Mouse (Mus musculus) kidney, embryonic 16.5 days (tissue): ENCODE results near the gene Hmox1. TPM values are rescaled to one million over a fixed set of nuclear protein-coding genes. Genes with fewer than 3 reads are reported as not detected.

ENCODE experiments used
- ATAC-seq: fragments of 200-750 bp; cut with Nextera tagmentation; 2 replicates; pipeline ENCODE4 v1.8.0; 2017; ENCODE audit warnings: moderate TSS enrichment; ENCODE audit not compliant: low FRiP score, low TSS enrichment
- H3K27ac ChIP-seq: fragments of 300-500 bp; sonication (generic); 2 replicates; pipeline ENCODE4 v1.5.1; 2014; ENCODE audit warnings: low read length
- H3K27me3 ChIP-seq: fragments of 300-500 bp; sonication (generic); 2 replicates; pipeline ENCODE4 v1.6.1; 2014; ENCODE audit warnings: low read length, control low read depth, mixed read lengths; ENCODE audit not compliant: insufficient read depth
- H3K36me3 ChIP-seq: fragments of 300-500 bp; sonication (generic); 2 replicates; pipeline ENCODE4 v1.6.1; 2014; ENCODE audit warnings: low read length, control low read depth, mixed read lengths; ENCODE audit not compliant: insufficient read depth
- H3K4me1 ChIP-seq: fragments of 300-500 bp; sonication (generic); 2 replicates; pipeline ENCODE4 v1.6.1; 2014; ENCODE audit warnings: low read length, control low read depth, mixed read lengths; ENCODE audit not compliant: insufficient read depth
- H3K4me2 ChIP-seq: fragments of 300-500 bp; sonication (generic); replicated peaks from 2 replicates; pipeline ENCODE4 v1.6.1; 2014; ENCODE audit warnings: low read depth, low read length
- H3K4me3 ChIP-seq: fragments of 300-500 bp; sonication (generic); 2 replicates; pipeline ENCODE4 v1.5.1; 2014; ENCODE audit warnings: mild to moderate bottlenecking, low read length
- H3K9ac ChIP-seq: fragments of 300-500 bp; sonication (generic); replicated peaks from 2 replicates; pipeline ENCODE4 v1.6.1; 2014; ENCODE audit warnings: low read length
- H3K9me3 ChIP-seq: fragments of 300-500 bp; sonication (generic); 2 replicates; pipeline ENCODE4 v1.6.1; 2016; ENCODE audit warnings: low read length, control low read depth
- WGBS: fragments of 180-500 bp; shearing (Covaris S2); extraction: QIAGEN DNeasy Blood & Tissue Kit; methylation state at CpG from one replicate; pipeline ENCODE4 v1.1.7; 2014; 5-methylcytosine and 5-hydroxymethylcytosine counted together
- polyA plus RNA-seq: library from polyadenylated mRNA; unstranded; fragments of >200 nt; fragmentation: Nextera tagmentation; extraction: Ambion mirVana; gene quantifications from 2 replicates; pipeline ENCODE4 v1.2.1, GENCODE M21; 2015

Hmox1 gene
- polyA plus RNA-seq, 1 experiment from 2014 or later = 56.2 TPM

DNA sequence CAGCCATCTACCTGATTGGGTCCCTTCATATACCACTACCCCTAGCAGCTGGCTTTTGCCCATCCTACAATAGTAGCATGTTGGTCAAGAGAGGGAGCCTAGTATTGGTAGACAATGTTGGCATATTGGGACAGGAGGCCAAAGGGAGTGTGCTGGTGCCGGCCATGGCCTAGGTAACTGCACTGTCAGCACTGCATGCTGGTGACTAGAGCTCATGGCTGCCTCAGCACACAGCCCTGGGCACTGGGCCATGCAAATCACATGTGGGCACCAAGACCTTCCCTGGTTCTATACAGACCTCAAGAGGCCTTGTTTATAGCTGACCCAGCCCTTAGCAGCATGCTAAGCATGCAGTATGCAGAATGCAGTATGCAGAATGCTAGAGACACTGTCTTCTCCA, 23.1 kb upstream of the Hmox1 start:
- 76% methylated on average over 1 of the region's 1 CpGs for WGBS
- no peaks in the 10 kb centered on the region for H3K9me3 ChIP-seq

DNA sequence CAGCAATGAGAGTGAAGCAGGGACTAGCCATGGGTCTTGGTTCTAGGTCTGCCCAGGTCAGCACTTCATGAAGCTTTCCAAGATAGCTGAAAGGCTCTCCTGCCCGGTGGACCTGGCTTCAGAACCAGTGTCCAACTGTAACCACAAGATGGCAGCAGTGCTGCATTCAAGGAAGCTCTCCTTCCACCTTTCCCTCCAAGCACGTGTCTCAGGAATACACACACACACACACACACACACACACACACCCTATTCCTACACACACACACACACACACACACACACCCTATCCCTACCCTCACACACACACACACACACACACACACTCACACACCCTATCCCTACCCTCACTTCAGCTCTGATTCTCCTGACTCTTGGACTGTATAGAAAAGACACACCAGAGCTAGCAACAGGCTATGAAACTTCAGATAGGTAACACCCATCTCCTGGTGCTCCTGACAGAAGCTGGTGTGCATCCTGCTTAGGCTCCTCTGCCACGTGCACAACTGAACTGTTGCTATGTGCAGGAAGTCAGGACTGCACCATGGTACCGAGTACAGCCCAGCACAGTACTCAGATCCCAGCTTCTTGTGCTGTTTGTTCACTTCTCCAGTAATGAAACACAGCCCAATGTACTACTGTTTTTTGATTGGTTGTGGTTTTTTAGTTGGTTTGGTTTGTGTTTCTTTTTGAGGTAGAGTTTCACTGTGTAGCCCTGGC, 21.6 kb upstream of the Hmox1 start:
- peak; percentile 79 for ATAC-seq
- 29% methylated on average over 4 of the region's 4 CpGs for WGBS
- Histone ChIP-seq H3K36me3 (0 out of 2 replicates have a peak, but pooled peaks cover 5% of the 10 kb centered on the region), H3K27me3 (no peaks in the 10 kb centered on the region), H3K27ac (no peak overlapping the region), H3K9me3 (no peaks in the 10 kb centered on the region), H3K4me1 (no peaks in the 10 kb centered on the region), H3K4me2 (no peak overlapping the region), H3K9ac (no peak overlapping the region), H3K4me3 (no peak overlapping the region)

More for the DNA sequence above, 23.1 kb upstream of the Hmox1 start:
- no peaks in the 10 kb centered on the region for H3K4me1 ChIP-seq
- H3K9ac ChIP-seq = no peak overlapping the region
- ATAC-seq = peak; percentile 13; the same call in 1 of the 2 replicates
- H3K36me3 ChIP-seq = peaks cover 7% of the 10 kb centered on the region; the same call in 1 of the 2 replicates
- H3K4me2 ChIP-seq = no peak overlapping the region
- no peaks in the 10 kb centered on the region for H3K27me3 ChIP-seq
- H3K4me3 ChIP-seq = no peak overlapping the region
- no peak overlapping the region for H3K27ac ChIP-seq

DNA sequence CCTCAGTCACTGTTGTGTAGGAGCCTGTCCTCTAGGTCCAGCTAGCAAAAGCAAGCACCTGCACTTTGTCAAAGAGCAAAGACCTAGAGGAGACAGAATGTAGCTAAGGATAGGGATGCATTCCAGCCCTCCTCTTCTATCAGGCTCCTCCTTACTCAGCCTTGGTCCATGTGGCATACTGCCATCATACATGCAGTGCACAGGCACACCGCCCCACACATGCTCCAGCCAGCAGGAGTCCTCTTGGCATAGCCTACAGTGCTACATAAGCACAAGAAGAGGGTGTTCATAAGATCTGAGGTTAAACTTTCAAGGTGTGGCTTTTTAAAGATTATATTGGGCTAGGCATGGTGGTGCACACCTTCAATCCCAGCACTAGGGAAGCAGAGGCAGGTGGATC, 18.5 kb upstream of the Hmox1 start:
- H3K4me3 ChIP-seq = no peak overlapping the region
- H3K4me1 ChIP-seq = no peaks in the 10 kb centered on the region
- no peak overlapping the region for H3K4me2 ChIP-seq
- H3K9me3 ChIP-seq = no peaks in the 10 kb centered on the region
- no peak for ATAC-seq
- H3K36me3 ChIP-seq = no peaks in the 10 kb centered on the region
- H3K9ac ChIP-seq = no peak overlapping the region
- WGBS = 89% methylated on average over 1 of the region's 1 CpGs
- H3K27ac ChIP-seq = no peak overlapping the region
- H3K27me3 ChIP-seq = no peaks in the 10 kb centered on the region

DNA sequence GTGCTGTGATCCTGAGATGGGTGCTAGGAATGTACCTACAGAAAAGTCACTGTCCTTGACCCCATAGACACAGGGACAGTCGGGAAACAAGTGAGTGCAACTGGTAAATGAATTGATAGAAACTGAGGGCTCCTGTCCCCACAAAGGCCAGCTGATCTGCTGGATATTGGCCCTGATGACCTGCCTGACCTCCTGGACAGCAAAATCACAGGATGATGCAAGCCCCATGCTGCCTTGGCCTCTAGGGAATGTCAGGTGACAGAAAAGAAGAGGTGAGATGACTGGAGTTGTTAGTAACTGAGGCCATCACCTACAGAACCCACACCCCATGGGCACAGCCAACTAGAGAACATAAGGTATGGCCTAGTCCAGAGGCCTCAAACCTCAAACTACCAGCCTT, 15.2 kb upstream of the Hmox1 start:
- Histone ChIP-seq H3K4me1 (0 out of 2 replicates have a peak, but pooled peaks cover under 1% of the 10 kb centered on the region), H3K36me3 (no peaks in the 10 kb centered on the region), H3K9ac (no peak overlapping the region), H3K27me3 (no peaks in the 10 kb centered on the region), H3K9me3 (no peaks in the 10 kb centered on the region), H3K4me2 (no peak overlapping the region), H3K27ac (no peak overlapping the region), H3K4me3 (no peak overlapping the region)
- no peak for ATAC-seq
- 89% methylated on average over 1 of the region's 1 CpGs for WGBS

DNA sequence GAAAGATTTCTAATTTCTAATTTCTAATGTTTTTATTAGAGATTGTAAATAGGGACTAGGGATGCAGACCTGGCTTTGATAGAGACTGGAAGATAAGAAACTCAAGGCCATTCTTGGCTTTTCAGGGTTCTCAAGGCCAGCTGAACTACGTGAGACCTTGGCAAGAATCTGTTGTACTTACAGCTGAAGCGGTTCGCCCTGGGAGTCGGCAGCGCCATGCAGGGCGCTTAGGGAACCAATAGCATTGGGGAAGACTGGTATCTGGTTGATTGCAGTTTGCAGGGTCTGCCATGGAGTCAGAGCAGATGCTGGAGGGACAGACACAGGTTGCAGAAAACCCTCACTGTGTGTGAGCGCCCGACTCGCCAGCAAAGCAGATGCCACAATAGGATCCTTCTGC, 14.6 kb upstream of the Hmox1 start:
- Histone ChIP-seq H3K36me3 (no peaks in the 10 kb centered on the region), H3K9ac (no peak overlapping the region), H3K4me1 (0 out of 2 replicates have a peak, but pooled peaks cover 4% of the 10 kb centered on the region), H3K27me3 (no peaks in the 10 kb centered on the region), H3K9me3 (no peaks in the 10 kb centered on the region), H3K27ac (no peak overlapping the region), H3K4me3 (no peak overlapping the region), H3K4me2 (no peak overlapping the region)
- WGBS = 96% methylated on average over 9 of the region's 9 CpGs
- no peak for ATAC-seq

DNA sequence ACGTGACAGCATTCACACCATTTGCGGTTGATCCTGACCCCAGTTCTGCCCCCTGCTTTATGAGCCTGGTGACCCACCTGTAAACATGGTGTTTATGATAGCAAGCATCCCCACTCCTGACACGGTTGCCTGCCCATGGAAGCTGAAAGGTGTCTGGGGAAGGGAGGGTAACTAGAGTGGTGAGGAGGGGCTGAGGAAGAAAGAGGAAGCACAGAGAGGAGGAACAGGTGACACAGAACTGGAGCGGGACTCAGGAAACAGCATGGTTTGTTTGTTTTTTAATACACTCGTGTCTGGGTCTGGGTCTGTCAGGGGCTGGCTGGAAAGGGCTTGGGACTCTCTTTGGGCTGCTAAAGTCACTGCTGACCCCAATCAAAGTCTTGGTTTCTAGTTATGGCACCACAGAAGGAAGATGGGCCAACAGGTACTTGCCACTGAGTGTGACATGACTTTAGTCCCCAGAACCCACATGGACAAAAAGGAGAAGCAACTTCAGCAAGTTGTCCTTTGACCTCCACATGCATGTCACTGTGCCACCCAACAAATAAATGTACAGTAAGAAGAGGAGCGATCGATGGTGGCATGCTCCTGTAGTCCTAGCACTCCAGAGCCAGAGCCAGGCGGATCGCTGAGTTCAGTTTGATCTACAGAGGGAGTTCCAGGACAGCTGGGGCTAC, 11.9 kb upstream of the Hmox1 start:
- 60% methylated on average over 9 of the region's 9 CpGs for WGBS
- Histone ChIP-seq H3K36me3 (no peaks in the 10 kb centered on the region), H3K27ac (no peak overlapping the region), H3K4me1 (peaks cover 8% of the 10 kb centered on the region; the same call in 1 of the 2 replicates), H3K4me3 (no peak overlapping the region), H3K9ac (no peak overlapping the region), H3K9me3 (no peaks in the 10 kb centered on the region), H3K27me3 (no peaks in the 10 kb centered on the region), H3K4me2 (no peak overlapping the region)
- ATAC-seq = no peak

DNA sequence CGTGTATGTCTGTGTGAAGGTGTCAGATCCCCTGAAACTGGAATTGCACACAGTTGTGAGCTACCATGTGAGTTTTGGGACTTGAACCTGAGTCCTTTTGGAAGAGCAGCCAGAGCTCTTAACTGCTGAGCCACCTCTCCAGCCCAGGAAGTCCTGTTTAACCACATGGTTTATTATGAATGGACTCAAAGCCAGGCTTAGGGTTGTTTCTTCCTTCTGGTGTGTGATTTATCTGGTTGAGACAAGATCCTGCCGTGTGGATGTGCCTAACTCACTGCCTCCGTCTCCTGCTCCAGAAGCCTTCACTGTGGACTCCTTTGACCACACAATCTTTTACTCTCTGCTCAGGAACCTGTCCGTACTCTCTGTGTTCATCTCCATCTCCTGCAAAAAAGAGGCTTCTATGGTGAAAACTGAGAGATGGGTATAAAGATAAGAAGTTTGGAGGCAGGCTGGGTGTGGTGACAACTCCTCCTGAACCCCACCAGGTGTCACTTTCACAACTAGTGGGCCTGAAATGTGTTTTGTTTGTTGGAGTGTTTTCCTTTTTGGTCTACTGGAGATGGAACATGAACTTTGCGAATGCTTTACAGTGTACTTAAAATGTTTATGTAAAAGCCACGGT, 11.1 kb upstream of the Hmox1 start:
- Histone ChIP-seq H3K4me1 (peaks cover 8% of the 10 kb centered on the region; the same call in 1 of the 2 replicates), H3K4me3 (no peak overlapping the region), H3K27me3 (no peaks in the 10 kb centered on the region), H3K9ac (no peak overlapping the region), H3K27ac (no peak overlapping the region), H3K9me3 (no peaks in the 10 kb centered on the region), H3K4me2 (no peak overlapping the region), H3K36me3 (no peaks in the 10 kb centered on the region)
- ATAC-seq = no peak
- 70% methylated on average over 6 of the region's 6 CpGs for WGBS

DNA sequence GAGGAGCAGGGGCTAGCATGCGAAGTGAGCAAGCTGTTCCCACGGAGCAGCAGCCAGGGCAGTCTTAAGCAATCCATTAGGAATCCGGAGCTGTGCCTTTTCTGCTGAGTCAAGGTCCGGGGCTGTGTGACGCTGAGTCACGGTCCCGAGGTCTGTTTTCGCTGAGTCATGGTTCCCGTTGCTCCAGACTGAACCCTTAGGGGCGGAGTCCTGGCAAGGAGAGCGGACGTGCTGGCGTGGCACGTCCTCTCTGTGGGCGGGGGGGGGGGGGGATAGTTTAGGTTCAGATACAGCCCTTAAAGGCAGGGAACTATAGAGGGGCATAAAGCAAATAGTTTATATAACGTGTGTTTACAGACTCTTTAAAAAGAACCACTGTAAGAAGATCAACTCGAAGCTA, 9.6 kb upstream of the Hmox1 start:
- H3K27ac ChIP-seq = no peak overlapping the region
- H3K9ac ChIP-seq = 0 out of 2 replicates have a peak overlapping the region, but pooled peaks have one; percentile 20
- H3K4me3 ChIP-seq = peak overlapping the region; percentile 38
- H3K4me1 ChIP-seq = peaks cover 10% of the 10 kb centered on the region
- H3K4me2 ChIP-seq = peak overlapping the region; percentile 51
- 3% methylated on average over 15 of the region's 17 CpGs for WGBS
- no peaks in the 10 kb centered on the region for H3K27me3 ChIP-seq
- ATAC-seq = peak; percentile 97
- no peaks in the 10 kb centered on the region for H3K36me3 ChIP-seq
- no peaks in the 10 kb centered on the region for H3K9me3 ChIP-seq

DNA sequence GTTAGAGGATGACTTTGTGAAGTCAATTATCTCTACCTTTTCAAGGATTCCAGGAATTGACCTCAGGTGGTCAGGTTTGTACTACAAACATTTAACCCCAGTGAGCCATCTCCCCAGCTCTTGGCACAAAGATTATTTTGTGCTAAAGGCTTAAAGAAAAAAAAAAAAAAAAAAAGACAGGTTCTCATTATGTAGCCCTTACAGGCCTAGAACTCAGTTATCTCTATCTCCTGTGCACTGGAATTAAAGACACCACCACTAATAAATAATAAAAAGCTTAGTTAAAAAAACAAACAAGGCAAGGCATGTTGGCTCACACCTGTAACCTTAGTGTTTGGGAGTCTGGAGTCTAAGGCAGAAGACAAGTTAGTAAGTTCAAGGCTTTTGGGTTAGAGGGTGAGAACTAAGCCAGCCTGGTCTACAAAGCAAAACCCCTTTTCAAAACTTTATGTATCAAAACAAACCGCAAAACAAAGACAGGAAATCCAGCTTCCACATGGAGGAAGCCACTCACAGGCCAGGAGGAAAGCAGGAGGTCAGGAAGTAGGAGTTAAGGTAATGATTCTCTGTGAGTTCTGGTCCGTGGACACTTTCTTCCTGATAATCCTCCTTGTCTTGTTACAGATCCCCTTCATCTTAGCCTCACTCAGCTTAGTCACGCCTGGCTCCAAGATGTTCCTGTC, 8.9 kb upstream of the Hmox1 start:
- Histone ChIP-seq H3K9ac (no peak overlapping the region), H3K4me1 (peaks cover 17% of the 10 kb centered on the region), H3K27me3 (no peaks in the 10 kb centered on the region), H3K27ac (peak overlapping the region; percentile 24), H3K4me3 (no peak overlapping the region), H3K9me3 (no peaks in the 10 kb centered on the region), H3K36me3 (no peaks in the 10 kb centered on the region), H3K4me2 (no peak overlapping the region)
- 72% methylated on average over 3 of the region's 3 CpGs for WGBS
- no peak for ATAC-seq
